Mouse (Mus musculus) gastrocnemius, adult 18-20 months (tissue): ENCODE measurements at regions not wholly inside any gene's neighbourhood (a gene's known extent, or its start where the extent isn't known, plus 50 kb on each side); places are given as distances from the start of the nearest gene placed in this dataset.

Experiments used
- DNase-seq: peaks from one replicate; pipeline ENCODE4 v3.0.0; 2021; ENCODE audit warnings: low spot score

DNA sequence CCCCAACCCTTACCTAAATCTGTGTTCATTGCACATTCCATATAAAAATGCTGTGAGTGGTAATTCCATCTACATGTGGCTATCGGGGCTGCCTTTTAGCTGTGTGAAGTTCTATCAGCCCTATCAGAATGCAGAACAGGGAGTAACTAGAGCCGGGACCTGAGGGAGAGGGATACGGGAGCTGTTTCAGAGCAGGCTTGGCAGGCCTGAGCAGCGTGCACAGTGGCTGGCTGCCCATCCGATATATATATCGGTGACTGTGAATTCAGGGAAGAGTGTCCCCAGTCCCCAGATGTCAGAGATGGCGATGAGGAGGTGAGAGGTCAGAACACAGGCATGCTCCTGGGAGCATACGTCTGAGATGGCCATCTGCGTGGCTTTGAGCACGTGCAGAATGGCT is 79.0 kb downstream of the Arl4c start:
- no peak for DNase-seq

DNA sequence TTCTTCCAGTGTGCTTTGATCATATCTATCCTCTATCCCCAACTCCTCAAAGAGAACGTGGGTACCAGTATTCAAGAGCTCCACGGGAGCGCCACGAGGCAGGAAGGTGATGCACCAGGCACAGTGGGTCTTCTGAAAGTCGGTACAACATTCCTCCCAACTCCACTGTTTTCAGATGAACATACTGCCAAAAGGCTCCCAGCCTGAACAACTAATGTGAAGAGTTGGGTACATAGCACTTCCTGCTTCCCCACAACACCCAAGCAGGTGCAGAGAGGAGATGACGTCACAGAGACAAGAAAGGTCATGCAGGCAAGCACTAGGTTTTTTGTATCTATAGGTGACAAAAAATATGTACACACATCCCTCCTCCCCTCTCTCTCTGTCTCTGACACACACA is 79.7 kb downstream of the Arl4c start:
- no peak for DNase-seq

DNA sequence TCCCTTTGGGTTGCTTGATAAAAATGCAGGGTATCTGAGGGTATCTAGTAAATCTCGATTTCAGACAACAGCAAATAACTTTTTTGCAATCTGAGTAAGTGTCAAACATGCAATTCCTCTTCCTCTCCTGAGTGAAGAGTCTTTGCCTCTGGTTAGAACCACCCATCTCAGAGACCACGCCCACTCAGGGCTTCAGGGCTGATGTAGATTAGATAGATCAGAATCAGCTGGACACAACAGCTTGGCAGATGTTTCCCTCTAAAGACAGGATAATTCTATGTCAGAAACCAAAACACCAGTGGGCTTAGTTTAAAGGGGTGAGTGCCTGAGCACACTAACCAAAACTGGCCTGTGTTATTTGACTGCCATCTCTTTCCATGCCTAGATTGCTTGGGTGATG is 80.8 kb downstream of the Arl4c start:
- no peak for DNase-seq

DNA sequence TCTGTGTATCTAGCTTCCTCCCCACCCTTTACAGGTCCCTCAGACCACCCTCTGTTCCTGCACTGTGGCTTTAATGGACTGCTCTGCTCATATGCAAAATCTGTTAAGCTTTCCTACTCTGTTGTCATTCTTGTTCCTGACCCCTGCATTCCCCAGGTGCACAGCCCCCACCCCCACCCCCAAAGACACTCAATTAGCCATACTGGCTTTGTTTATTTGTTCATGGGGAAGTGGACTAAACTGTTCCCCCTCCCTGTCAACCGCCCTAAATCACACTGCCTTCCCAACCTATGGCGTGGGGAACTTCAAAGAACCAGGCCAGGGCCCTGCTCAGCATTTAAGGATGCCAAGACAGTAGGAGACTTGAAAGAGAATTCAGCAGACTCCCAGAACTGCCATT is 89.0 kb downstream of the Arl4c start:
- DNase-seq, result no peak

DNA sequence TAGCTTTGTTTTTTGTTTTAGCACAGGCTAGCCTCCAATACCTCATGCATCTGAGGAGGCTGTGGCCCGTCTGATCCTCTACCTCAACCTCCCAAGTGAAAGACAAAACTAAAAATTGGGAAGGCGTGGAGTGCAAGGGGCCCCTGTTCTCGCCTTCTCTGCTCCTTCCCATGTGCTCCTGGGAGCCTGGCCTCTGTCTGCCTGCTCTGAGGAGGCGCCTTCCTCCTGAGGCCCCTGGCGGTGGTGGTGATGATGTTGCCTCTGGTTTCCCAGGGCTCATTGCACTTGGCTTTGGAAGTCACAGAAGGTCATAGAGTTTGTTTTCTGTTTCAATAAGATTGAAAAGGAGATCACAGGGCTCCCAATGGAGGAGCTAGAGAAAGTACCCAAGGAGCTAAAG is 90.8 kb downstream of the Arl4c start:
- DNase-seq, result no peak

DNA sequence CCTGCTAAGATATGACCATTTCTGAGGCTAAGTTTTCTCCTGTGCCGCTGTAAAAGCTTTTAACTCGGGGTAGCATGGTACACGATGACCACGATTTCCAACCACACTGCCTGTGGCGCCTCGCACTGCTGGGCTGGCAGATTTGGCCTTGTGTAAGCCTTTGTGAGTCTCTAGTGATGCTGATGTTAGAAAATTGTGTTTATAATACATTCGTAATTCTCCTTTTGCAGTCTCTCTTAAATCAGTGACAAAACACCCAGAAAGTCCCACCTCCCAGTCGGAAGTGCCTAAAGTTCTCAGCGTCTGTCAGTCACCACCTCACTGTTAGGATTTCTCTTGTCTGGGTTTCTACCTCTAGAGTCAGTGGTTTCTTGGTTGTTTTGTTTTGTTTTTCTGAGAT is 91.2 kb downstream of the Arl4c start:
- no peak for DNase-seq

DNA sequence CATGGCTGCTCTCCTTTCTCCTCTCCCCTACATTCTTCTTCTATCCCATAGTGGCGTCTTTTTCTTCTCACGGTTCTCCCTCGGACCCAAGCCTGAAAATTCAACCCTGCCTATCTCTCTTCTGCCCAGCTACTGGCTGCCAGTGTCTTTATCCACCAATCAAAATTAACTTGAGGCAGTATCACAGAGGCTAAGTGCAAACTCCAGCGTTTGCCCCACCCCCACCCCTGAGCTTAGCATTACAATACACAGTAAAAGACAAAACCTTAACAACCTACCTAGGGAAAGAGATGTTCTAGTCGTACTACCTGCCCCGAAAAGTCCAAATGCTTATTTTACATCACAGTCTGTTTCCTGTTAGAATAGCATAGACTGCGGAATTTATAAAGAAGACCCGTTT is 93.2 kb downstream of the Arl4c start:
- DNase-seq, result no peak

DNA sequence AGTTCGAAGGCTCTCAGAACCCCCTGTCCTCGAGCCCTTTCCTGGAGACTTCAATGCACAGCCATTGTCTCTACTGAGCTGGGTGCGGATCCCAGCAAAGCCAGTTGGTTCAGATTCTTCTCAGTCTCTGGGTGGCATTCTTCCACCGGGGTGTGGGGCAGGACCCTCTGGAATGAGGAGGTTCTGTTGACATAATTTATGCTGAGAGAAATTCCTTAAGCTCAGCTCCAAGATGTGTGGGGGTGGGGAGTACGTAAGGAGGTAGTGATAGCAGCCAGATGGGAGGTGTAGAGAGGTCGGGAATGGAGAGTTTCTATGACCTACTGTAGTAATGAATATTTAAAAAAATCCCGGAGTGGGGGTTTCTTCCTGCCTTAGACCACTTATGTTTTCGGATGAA is 93.8 kb downstream of the Arl4c start:
- DNase-seq, result no peak

DNA sequence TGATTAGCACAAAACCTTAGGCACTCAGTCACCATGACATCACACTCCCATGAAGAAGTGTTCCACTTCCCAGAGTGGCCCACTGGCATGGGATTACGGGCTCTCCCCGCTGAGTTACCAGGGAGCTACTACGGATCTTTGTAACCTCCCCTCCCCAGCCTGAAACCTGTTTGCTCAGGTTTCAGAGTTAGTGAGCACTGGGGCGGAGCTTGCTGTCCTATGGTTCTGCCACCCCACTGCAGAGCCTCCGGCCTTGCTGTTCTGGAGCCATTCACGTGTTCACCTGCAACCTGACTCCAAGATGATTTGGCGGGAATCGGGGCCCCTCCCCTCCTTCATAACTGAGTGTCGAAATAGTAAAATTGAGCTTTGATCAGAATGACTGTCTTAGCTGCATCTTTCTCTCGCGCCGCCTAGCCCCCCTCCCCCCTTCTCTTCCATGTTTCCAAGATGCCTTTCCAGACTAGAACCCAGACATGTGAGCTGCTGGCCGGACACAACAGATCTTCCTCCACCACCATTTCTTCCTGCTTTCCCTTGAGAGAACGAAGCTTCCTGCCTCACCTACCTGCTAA is 95.8 kb upstream of the Glrp1 start:
- no peak for DNase-seq

DNA sequence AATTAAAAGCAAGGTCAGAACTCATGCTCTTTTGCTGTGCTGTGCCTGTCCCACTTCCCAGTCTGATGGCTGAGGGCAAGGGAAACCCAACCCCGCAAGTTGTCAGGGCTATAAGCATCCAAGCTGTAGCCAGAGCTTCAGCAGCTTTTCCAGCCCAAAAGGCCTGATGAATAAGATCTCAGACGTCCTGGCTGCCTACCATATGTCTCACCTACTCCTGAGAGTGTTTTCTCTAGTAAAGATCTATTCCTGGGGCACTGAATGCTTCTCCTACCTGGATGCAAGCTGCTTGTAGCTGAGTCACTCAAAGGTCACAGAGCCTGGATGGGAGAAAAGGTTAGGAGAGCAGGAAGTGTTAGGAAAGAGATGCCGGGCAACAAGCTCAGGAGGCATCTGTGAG is 92.4 kb upstream of the Glrp1 start:
- DNase-seq, result no peak

DNA sequence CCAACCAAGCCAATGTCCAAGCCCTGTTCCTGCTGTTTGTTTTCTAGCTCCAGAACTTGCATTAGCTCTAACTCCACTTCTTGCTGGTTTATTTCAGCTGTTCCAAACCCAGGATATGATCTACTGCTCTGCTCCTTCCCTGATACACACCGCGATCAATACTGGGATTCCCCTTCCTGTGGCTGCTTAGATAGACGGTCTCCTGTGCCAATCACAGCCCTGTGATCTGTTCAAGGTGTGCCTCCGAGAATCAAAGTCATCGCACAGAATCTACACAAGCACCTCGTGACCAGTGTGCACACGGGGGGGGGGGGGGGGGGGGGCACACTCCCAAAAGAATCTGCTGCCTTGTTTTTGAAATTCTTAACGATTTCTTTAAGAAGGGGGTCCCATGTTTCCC is 91.9 kb upstream of the Glrp1 start:
- DNase-seq, result no peak

DNA sequence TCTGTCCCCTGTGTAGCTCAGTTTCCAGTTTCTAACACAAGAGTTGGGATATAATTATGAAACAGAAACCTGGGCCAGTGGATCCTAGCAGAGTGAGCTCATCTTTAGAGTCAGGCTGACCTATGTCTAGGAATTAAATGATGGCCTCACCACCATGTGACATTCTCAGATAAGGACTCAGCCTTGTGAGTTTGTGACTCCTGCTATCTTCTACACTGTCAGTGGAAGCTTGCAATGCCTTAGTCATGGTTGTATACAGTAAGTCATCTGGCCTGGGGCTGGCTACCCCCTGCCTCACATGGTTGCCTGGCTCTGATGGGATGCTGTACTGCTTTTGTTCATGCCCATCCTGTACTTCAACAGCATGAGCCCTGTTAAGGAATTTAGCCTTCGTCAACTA is 90.3 kb upstream of the Glrp1 start:
- DNase-seq, result no peak

DNA sequence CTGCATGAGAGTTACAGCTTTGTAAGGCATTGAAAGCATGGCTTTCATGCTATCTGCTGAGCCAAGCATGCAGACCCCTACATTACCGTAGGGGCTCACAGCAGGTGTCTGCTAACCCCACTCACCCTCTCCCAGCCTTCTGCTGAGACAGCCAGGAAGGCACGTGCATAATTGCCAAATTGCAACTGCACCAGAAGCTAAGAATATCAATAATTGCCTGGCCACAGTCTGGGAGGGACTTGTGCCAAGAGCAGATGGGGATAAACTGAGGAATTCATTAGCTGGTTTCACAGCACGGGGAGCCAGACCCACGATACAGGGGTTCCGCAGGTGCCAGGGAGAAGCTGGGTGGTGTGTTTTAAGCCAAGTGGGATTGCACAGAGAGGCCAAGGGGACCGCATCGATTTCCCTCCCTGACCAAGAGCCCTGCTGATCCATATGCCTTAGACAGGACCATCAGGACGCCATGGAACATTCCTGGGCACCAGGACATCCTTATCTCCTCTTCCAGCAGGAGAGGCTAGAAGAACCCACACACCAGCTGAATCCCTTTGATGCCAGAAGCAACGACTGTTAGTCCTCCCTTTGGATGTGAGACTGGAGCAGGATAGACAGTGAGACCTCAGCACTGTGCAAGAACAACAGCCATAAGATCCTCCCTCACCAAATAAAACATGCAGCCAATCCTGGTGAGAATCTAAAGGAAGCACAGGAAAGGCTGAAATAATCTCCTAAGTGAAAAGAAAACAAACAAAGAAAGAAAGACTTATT is 84.8 kb upstream of the Glrp1 start:
- DNase-seq, result no peak

DNA sequence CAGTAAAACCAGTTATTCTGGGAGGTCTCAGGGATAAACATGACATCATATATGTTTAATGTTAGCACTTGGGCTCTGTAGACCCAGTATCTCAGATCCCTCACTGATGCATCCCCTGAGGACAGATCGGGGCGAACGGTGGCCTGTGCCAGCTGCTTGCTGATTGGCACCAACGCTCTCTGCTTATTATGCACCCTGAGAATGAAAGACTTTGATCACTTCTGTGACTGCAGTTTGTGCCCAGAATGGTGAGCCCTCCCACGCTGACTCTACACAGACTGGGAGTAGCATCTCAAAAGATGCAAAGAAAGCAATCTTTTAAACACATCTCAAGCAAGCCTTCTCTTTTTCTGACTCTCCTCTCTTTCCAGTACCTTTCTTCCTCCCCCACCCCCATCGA is 82.2 kb upstream of the Glrp1 start:
- DNase-seq, result no peak

DNA sequence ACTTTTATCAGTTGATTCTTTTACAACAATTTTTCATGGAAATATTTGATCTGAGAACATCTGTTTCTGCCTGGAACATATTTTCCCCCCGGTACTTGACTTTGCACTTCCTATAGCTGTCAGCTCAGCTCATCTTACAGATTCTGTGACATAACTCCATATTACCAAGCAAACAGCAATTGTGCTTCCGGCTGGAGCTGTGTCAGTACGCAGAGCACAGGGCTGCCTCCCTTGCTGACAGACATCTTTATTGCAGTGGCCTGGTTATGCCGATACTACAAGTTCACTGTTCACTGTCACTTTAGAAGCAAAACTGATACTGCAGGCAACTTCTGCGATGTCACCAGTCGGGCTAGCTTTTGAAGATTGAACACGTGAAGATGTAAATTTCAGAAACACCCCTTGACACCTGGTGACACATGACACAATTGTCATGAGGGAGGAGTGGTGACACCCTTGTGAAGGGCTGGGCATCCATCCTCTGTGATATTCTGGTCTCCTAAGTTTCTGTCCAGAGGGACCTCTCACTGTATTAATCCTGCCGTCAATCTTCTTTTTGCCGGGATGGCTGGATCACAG is 81.0 kb upstream of the Glrp1 start:
- no peak for DNase-seq

DNA sequence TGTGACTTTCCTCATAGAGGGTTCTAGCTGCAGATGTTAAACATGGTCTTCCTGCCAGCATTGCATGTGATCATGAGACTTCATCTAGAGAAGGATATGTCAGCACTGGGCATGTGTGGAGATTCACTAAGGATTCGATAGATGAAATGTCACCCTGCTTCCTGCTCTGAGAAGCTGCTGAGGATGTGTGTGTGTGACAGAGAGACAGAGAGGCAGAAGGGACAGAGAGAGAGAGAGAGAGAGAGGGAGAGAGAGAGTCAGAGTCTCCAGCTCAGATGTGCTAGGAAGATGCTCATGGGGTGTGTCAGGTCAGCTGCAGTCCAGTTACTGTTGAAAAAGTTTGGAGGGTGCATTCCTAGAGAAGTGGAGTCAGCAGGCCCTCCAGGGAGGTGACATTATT is 78.9 kb upstream of the Glrp1 start:
- DNase-seq, result no peak

DNA sequence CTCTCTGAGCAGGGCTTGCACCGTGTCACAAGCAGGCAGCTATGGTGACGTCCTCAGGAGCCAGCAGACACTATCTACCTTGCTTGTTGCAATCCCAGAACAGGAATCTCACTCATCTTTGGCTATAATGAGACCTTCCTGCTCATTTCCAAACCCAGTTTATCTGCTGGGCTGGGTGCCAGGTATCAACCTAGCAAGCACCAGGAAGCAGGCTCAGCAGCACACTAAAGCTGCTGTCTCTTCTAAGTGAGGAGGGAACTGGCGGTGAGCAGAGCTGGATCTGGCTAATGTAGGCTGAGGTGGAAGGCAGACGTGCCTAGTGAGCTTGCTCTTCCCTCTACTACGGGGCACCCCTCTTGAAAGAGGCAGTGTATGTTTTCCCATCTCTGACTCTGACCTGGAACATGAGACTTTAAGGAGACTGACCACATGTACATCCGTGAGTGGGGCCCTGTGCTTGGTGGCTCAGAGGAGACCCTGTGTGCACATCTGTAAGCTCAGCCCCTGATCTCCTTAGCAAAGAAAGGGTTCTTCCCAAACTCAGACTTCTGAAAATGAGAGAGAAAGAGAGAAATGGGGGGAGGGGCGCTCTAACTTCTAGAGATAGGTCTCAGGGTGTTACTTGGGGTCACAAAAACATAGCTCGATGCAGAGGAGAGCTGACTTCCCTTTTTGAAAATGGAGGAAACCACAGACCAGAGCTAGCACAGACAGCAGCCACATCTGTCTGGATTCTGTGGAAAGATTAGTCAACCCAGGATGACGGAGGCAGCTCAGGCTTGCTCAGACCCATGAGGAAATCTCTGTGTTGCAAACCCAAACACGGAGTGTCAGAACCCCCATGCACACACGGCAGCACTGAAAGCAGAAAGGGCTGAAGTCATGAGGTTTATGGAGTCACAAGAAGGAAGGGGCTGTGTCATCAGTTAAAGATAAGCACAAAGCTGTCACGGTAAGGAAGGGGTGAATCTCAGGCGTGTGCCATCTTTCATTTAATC is 77.3 kb upstream of the Glrp1 start:
- DNase-seq, result no peak

DNA sequence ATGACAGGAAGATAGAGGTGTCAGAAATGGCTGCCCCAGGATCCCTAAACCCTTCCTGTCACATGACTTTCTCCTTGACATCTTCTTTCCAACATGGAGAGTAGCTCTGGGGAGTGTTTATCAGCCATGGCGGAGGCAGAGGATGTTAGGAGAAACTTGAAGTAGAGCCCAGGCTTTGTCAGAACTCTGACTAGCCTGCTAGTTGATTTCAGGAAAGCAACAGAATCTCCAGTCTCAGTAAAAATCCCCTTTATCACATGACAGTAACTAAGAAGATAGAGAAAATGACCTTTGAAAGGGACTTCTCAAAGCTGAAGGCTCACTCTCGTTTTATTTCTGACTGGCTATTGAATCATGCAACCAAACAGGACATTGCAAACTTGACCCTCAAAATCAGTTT is 76.3 kb upstream of the Glrp1 start:
- DNase-seq, result no peak

DNA sequence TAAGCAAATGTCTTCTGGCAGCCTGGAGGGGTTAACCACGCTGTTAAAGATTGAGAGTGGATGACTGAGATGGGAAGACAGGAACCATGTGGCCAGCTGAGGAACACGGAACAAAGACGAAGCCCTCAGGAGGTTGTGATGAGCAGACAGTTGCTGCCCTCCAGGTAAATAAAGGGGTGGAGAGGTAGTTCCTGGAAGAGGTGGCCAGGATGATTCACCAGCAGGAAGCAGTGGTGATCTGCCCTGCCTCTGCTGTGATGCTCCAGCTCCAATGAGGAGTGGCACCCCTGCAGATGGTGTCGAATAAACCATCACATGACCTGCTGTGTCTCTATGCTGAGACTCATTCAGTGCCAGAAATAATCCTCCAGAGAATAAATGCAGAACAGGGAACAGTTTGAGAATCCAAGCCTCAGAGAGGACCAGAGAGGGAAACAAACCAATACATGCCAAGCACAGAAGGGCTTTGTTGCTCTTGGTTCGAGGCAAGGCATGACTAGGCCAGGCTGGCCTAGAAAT is 74.7 kb upstream of the Glrp1 start:
- DNase-seq, result no peak

DNA sequence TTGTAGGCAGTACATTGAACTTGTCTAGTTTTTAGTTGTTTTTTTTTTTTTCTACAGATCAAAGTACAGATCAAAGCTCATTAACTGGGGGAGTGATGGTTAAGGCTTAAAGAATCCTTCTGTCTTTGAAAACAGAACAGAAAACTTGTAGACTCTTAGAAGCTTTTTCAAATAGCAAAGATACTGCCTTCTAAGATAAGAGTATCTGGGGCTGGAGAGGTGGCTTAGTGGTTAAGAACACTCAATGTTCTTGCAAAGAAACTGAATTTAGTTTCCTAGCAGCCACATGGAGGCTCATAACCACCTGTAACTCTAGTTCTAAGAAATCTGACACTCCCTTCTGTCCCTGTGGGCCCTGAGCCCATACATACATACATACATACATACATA is 68.4 kb upstream of the Glrp1 start:
- DNase-seq, result no peak

DNA sequence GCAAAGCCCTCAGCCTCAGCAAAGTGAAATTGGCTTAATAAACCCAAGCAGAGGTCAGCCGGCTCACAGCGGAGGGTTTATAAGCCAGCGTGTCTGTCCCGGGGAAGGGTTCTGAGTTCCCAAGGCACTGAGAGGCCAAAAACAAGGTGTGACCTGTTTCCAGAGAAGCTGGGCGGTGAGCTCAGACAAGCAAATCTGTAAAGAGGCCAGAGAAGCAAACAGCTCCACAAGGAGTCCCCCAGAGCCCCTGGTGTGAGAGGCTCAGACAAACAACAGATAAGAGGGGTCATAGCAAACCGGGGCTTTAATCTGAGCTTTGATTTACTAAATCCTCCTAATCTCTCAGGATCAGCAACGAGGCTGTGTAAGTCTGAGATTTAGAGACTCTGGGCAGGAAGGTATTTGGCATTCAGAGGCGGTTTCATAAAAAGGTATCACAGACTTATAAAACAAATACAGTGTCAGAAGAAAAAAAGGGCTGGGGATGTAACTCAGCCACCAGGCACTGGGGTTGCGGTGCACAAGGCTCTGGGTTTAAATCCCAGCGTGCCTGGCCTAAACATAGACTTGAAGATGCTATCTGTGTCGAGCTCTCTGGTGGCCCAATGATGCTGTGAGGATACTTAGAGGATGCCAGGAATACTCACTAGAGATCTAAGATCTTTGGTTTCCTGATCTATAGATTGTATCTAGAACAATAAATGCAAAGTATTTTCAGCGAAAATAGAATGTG is 67.8 kb upstream of the Glrp1 start:
- no peak for DNase-seq
